Mouse (Mus musculus) intestine, embryonic 14.5 days (tissue): ENCODE data around the gene Cer1. TPM values are rescaled to one million over a fixed set of nuclear protein-coding genes. Genes with fewer than 3 reads are reported as not detected.

ENCODE experiments used
- ATAC-seq: fragments of 200-750 bp; cut with Nextera tagmentation; replicated peaks from 2 replicates; pipeline ENCODE4 v1.8.0; 2017; ENCODE audit warnings: low read depth, moderate number of reproducible peaks, moderate TSS enrichment, moderate library complexity; ENCODE audit not compliant: low FRiP score, low TSS enrichment
- DNase-seq: peaks from one replicate; pipeline ENCODE4 v3.0.0-alpha.2; 2018; ENCODE audit warnings: low spot score
- H3K27ac ChIP-seq: fragments of 300-500 bp; sonication (generic); 2 replicates; pipeline ENCODE4 v1.5.1; 2014; ENCODE audit warnings: low read depth, mild to moderate bottlenecking, control low read depth
- H3K27me3 ChIP-seq: fragments of 300-500 bp; sonication (generic); replicated peaks from 2 replicates; pipeline ENCODE4 v1.6.1; 2014; ENCODE audit warnings: low read length, control low read depth; ENCODE audit not compliant: control insufficient read depth, insufficient read depth
- H3K36me3 ChIP-seq: fragments of 300-500 bp; sonication (generic); 2 replicates; pipeline ENCODE4 v1.6.1; 2014; ENCODE audit warnings: low read length, control low read depth; ENCODE audit not compliant: control insufficient read depth, insufficient read depth
- H3K4me1 ChIP-seq: fragments of 300-500 bp; sonication (generic); replicated peaks from 2 replicates; pipeline ENCODE4 v1.6.1; 2014; ENCODE audit warnings: low read length, control low read depth, mixed read lengths; ENCODE audit not compliant: control insufficient read depth, insufficient read depth
- H3K4me2 ChIP-seq: fragments of 300-500 bp; sonication (generic); 2 replicates; pipeline ENCODE4 v1.6.1; 2014; ENCODE audit warnings: low read length
- H3K4me3 ChIP-seq: fragments of 300-500 bp; sonication (generic); 2 replicates; pipeline ENCODE4 v1.5.1; 2014; ENCODE audit warnings: low read depth, low read length, control low read depth, mixed read lengths
- H3K9ac ChIP-seq: fragments of 300-500 bp; sonication (generic); 2 replicates; pipeline ENCODE4 v1.6.1; 2014; ENCODE audit warnings: mild to moderate bottlenecking, low read length
- H3K9me3 ChIP-seq: fragments of 300-500 bp; sonication (generic); 2 replicates; pipeline ENCODE4 v1.6.1; 2016; ENCODE audit warnings: low read length, control low read depth; ENCODE audit not compliant: control insufficient read depth
- WGBS: fragments of 180-500 bp; shearing (Covaris S2); extraction: QIAGEN DNeasy Blood & Tissue Kit; methylation state at CpG from one replicate; pipeline ENCODE4 v1.1.7; 2014; 5-methylcytosine and 5-hydroxymethylcytosine counted together
- polyA plus RNA-seq: library from polyadenylated mRNA; unstranded; fragments of >200 nt; fragmentation: Nextera tagmentation; extraction: Ambion mirVana; gene quantifications from 2 replicates; pipeline ENCODE4 v1.2.1, GENCODE M21; 2014

Cer1 gene
- polyA plus RNA-seq, 1 experiment from 2014 or later: 0.16 TPM

DNA sequence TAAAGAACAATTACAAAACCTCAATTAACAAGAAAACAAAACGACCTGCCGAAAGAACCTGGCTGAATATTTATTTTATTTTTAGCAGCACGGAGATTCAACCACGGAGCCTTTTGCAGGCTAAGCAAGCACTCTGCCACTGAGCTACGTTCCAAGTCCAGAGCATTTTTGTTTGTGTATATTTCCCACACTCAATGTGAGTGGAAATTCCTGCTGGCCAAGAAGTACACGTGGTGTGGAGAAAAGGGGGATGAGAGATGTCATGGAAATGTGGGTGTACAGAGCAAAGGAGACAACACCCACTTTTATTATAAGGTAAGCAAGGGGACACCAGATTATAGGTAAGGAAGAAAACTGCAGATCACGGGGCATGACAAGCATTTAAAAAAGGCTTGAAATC, 30.6 kb upstream of the Cer1 start:
- H3K27ac ChIP-seq: no peak overlapping the region
- H3K9me3 ChIP-seq: no peaks in the 10 kb centered on the region
- DNase-seq (no peak), ATAC-seq (no peak)
- WGBS: 44% methylated on average over 7 of the region's 7 CpGs
- H3K27me3 ChIP-seq: no peaks in the 10 kb centered on the region
- no peak overlapping the region for H3K4me2 ChIP-seq
- H3K36me3 ChIP-seq: peaks cover 25% of the 10 kb centered on the region
- H3K4me3 ChIP-seq: no peak overlapping the region
- H3K4me1 ChIP-seq: peaks cover 8% of the 10 kb centered on the region; the same call in 1 of the 2 replicates
- no peak overlapping the region for H3K9ac ChIP-seq

DNA sequence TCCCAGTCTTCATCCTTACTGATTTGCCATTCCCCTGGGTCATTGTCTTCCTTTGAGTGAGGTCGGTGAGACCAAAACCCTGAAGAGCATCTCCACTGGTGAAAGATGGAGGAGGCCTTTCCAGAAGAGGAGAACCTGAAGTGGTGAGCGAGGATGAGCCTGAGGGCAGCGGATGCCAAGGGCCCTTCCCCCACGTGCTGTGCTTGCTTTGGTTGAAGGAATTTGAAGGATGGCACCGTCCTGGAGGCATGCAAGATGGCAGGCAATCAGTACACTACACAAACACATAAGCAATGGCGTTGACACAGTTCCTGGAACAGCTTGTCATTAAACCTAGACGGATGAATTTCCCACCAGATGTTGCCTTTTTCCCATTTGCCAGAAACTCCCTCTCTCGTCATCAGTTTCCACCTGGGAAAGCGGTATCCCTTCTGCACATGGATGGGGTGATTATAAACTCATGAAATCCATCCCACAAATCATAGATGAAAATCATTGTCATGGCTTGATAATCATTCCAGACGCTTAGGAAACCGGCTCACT, 29.7 kb upstream of the Cer1 start:
- Histone ChIP-seq H3K27me3 (no peaks in the 10 kb centered on the region), H3K9me3 (no peaks in the 10 kb centered on the region), H3K4me2 (no peak overlapping the region), H3K4me1 (no peaks in the 10 kb centered on the region; the same call in 1 of the 2 replicates), H3K4me3 (no peak overlapping the region), H3K27ac (no peak overlapping the region), H3K36me3 (peaks cover 26% of the 10 kb centered on the region), H3K9ac (no peak overlapping the region)
- ATAC-seq (no peak), DNase-seq (no peak)
- WGBS: 83% methylated on average over 11 of the region's 11 CpGs

DNA sequence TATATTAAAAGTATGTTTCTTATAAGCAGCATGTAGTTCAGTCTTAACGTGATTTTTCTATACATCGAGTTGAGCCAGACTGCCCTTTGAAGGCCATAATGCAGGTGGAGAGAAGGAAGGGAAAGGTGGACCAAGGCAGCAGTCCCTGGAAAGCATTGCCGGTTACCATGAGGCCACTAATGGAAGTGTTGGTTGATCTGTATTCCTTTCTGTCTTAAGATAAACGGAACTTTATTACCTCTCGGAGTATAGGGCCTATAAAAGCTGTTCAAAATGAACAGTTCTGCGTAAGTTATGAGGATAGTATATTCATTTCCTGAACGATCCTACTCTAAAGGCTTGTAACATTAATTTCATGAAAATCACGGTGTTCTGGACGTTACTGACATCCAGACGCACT, 10.3 kb upstream of the Cer1 start:
- Histone ChIP-seq H3K4me1 (no peaks in the 10 kb centered on the region), H3K9ac (no peak overlapping the region), H3K27ac (no peak overlapping the region), H3K27me3 (no peaks in the 10 kb centered on the region), H3K36me3 (peaks cover under 1% of the 10 kb centered on the region; the same call in 1 of the 2 replicates), H3K4me2 (no peak overlapping the region), H3K9me3 (no peaks in the 10 kb centered on the region), H3K4me3 (no peak overlapping the region)
- 51% methylated on average over 10 of the region's 10 CpGs for WGBS
- no peak for DNase-seq
- ATAC-seq: no peak

- H3K9ac ChIP-seq: no peak overlapping the region
- no peaks in the 10 kb centered on the region for H3K4me1 ChIP-seq
- no peaks in the 10 kb centered on the region for H3K27me3 ChIP-seq
- no peaks in the 10 kb centered on the region for H3K36me3 ChIP-seq
- DNase-seq (no peak), ATAC-seq (no peak)
- no peak overlapping the region for H3K27ac ChIP-seq
- H3K4me3 ChIP-seq: no peak overlapping the region
- 86% methylated on average over 5 of the region's 5 CpGs for WGBS
- H3K4me2 ChIP-seq: no peak overlapping the region
- H3K9me3 ChIP-seq: no peaks in the 10 kb centered on the region
These were observed 7.3 kb upstream of the Cer1 start for GRCm38 (mm10) chr4:82892247-82892646.

DNA sequence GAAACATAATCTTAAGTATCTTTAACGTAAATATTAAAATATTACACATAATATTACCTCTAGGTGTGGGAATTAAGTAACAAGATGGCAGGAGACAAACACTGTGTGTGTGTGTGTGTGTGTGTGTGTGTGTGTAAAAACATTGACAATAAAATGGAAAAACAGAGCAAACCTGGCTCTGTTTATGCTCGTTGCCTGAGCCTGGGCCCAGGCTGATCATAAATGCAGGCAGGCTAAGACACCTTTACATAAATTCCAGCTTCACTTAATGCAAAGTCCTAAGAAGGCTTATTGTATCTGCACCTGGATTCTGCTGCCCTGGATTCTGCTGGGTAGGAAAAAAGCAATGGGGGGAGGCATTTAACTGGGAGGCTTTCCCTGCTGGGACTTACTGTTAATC, 6.6 kb upstream of the Cer1 start:
- Histone ChIP-seq H3K27me3 (no peaks in the 10 kb centered on the region), H3K4me3 (no peak overlapping the region), H3K9me3 (no peaks in the 10 kb centered on the region), H3K36me3 (no peaks in the 10 kb centered on the region), H3K4me2 (no peak overlapping the region), H3K4me1 (no peaks in the 10 kb centered on the region), H3K9ac (no peak overlapping the region), H3K27ac (no peak overlapping the region)
- ATAC-seq: no peak
- WGBS: 74% methylated on average over 2 of the region's 2 CpGs
- DNase-seq: no peak

- no peaks in the 10 kb centered on the region for H3K36me3 ChIP-seq
- ATAC-seq (0 out of 2 replicates have a peak, but pooled peaks have one; percentile 43), DNase-seq (no peak)
- 59% methylated on average over 7 of the region's 7 CpGs for WGBS
- peak overlapping the region; percentile 19; the same call in 1 of the 2 replicates for H3K27ac ChIP-seq
- H3K9ac ChIP-seq: no peak overlapping the region
- no peaks in the 10 kb centered on the region for H3K9me3 ChIP-seq
- H3K4me3 ChIP-seq: no peak overlapping the region
- H3K4me1 ChIP-seq: no peaks in the 10 kb centered on the region
- no peak overlapping the region for H3K4me2 ChIP-seq
- no peaks in the 10 kb centered on the region for H3K27me3 ChIP-seq
These were observed 6.1 kb upstream of the Cer1 start for GRCm38 (mm10) chr4:82891049-82891448.

- Histone ChIP-seq H3K4me2 (no peak overlapping the region), H3K27me3 (no peaks in the 10 kb centered on the region), H3K36me3 (no peaks in the 10 kb centered on the region), H3K4me1 (no peaks in the 10 kb centered on the region; the same call in 1 of the 2 replicates), H3K9me3 (no peaks in the 10 kb centered on the region), H3K9ac (no peak overlapping the region), H3K4me3 (no peak overlapping the region), H3K27ac (peak overlapping the region; percentile 19; the same call in 1 of the 2 replicates)
- ATAC-seq: no peak
- DNase-seq: no peak
- WGBS: 76% methylated on average over 4 of the region's 4 CpGs
These were observed 5.6 kb upstream of the Cer1 start for GRCm38 (mm10) chr4:82890585-82890984.

- H3K4me3 ChIP-seq: no peak overlapping the region
- H3K36me3 ChIP-seq: no peaks in the 10 kb centered on the region
- no peak for DNase-seq
- H3K27ac ChIP-seq: no peak overlapping the region
- WGBS: 67% methylated on average over 2 of the region's 2 CpGs
- H3K27me3 ChIP-seq: no peaks in the 10 kb centered on the region
- no peak overlapping the region for H3K4me2 ChIP-seq
- ATAC-seq: no peak
- no peak overlapping the region for H3K9ac ChIP-seq
- no peaks in the 10 kb centered on the region for H3K9me3 ChIP-seq
- no peaks in the 10 kb centered on the region; the same call in 1 of the 2 replicates for H3K4me1 ChIP-seq
These were observed 1.2 kb upstream of the Cer1 start for GRCm38 (mm10) chr4:82886148-82886547.

DNA sequence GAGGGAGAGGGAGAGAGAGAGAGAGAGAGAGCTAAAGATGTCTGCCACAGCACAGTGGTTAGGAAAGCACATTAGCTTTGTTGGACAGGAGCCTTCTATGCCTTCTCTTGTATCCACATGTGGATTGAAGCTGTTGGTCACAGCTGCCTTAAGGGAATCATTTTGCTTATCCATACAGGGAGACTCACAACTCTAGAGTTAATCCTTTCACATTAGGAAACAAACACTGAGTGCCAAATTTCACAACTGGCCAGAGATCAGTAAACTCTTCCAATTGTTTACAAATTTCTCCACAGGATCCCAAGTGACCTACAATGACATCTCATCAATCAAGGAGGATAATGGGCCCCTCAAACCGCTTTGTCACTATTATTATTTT, 576 bp upstream of the Cer1 start:
- DNase-seq (no peak), ATAC-seq (no peak)
- no peak overlapping the region for H3K4me3 ChIP-seq
- no peaks in the 10 kb centered on the region for H3K36me3 ChIP-seq
- 24% methylated on average over 1 of the region's 1 CpGs for WGBS
- no peak overlapping the region for H3K27ac ChIP-seq
- no peaks in the 10 kb centered on the region for H3K27me3 ChIP-seq
- no peak overlapping the region for H3K9ac ChIP-seq
- no peaks in the 10 kb centered on the region; the same call in 1 of the 2 replicates for H3K4me1 ChIP-seq
- no peaks in the 10 kb centered on the region for H3K9me3 ChIP-seq
- no peak overlapping the region for H3K4me2 ChIP-seq
